Mouse (Mus musculus) cerebellum, adult 8-10 months (tissue): ENCODE measurements around the gene Cdh7.

ENCODE experiments used
- DNase-seq: peaks from one replicate; pipeline ENCODE4 v3.0.0; 2022

The Cdh7 gene

DNA sequence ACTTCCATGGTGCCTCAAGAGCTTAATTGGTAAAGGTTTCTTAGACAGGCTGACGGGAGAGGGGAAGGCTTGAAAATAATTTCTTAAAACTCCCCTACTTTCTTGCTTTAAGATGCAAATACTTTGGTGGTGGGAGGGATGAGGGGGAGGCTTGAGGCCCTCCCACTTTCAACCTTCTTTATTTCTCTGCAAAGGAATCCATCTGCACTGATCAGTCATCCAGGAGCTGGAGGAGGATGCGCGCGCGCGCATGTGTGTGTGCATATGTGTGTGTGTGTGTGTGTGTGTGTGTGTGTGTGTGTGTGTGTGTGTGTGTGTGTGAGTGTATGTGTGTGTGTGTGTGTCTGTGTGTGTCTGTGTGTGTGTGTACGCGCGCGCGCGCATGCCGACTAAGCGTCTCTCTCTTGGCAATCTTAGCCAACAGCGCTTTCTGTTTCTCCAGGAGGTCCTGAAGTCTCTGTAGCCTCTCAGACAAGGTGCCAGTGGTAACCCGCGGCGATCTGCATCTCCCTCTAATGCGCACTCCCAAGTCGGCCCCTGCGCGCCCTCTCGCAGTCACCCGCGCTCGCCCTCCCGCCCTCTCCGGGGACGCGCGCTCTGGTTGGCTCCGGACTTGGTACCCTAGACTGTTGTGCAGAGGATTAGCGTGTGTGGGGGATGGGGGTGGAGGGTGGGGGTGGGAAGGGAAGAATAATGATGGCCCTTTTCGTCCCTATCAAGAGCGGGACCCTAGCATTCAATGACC is at the start of gene Cdh7:
Gene Cdh7 (plus strand): TSS at position 368 of the 745 bp plus-strand sequence.
- DNase-seq = peak; percentile 88

DNA sequence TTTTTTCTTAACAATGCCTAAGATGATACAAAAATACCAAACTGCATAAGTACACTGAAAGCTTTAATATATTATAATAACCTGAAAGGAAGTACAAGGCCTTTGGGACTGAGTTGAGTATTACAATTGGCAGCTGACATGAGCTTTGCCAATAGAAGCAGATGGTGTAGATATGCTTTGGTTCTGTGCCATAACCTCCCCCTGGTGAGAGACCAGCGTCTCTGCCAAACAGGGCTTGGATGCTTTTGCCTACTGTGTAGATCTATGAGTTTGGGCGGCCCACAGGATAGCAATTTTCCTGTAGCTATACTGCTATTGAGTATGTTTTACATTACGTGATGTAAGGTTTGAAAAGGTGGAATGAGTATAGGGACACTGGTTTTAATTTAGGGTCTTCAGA is 49.6 kb upstream of the Cdh7 start:
- DNase-seq = peak; percentile 97

DNA sequence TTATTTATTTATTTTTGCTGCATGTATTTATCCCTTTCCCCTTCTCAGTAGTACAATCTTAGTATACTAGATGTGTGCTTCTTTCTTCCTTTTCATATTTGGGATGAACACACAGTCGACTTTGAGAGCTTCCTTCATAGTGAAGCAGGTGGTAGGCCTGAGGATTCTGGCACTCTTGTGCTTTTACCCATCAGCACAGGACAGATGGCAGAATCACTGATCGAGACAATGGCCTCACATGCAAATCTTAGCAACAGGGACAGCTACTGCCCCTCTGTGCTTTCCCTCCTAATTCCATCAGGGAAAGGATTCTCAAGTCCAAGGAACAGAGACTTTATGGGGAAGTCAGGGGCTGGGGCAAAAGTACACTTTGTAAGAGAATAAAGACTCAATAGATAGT is 33.7 kb upstream of the Cdh7 start:
- DNase-seq = peak; percentile 70

DNA sequence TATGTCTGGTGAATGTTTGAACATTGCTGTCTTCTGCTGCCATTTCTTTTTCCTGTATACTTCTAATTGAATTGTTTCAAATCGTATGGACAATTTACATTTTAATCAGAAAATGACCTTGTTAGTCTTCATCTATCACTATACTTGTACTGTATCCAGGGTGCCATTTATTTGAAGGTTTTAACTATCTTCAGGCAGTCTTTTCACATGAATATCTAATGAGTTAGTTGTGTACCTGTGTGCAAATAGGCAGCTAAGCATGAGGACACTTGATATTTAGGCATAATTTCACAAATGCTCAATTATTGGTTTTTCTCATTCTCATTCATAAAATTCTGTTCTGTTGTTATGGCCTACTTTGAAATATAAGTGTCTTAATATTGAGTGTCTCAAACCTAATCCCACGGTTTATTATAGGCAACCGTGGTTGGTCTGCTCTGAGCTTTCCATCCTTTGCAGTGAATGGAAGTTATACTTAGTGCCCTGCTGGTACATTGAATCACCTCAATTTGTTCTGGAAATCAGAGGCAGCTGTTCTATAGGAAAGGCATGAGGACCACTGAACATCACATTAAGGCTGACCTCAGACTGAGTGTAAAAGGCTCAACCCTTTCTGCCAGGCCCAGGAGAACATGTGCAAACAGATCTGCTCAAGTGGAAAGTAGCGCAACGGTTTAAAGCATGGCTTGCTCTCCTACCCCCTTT is 10.4 kb upstream of the Cdh7 start:
- no peak for DNase-seq

DNA sequence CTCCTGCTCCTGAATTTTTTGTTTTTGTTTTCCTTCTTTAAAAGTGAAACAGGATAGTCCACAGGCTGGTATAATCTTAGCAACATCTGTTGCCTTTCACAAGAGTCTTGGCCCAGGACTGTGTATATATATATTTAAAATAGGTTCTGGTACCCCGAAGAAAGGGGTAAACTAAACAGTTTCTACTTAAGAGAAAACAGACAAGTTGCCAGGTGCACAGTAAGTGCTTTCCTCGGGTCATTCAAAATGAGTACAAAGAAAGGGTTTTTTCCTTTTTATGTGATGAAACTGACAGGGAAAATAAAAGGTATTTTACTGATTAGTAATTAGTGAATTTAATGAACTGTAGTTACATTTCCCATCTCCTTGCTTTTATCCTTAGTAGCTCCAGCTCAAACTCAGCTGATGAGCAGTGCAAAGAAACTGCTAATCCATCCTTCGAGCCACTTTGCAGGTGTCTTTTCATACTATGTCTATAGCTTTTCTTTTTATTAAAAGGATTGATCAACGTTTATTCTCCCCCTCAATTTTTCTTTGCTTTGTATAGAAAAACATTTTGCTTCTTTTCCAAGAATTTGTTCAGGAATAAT is 9.7 kb upstream of the Cdh7 start:
- DNase-seq = no peak

DNA sequence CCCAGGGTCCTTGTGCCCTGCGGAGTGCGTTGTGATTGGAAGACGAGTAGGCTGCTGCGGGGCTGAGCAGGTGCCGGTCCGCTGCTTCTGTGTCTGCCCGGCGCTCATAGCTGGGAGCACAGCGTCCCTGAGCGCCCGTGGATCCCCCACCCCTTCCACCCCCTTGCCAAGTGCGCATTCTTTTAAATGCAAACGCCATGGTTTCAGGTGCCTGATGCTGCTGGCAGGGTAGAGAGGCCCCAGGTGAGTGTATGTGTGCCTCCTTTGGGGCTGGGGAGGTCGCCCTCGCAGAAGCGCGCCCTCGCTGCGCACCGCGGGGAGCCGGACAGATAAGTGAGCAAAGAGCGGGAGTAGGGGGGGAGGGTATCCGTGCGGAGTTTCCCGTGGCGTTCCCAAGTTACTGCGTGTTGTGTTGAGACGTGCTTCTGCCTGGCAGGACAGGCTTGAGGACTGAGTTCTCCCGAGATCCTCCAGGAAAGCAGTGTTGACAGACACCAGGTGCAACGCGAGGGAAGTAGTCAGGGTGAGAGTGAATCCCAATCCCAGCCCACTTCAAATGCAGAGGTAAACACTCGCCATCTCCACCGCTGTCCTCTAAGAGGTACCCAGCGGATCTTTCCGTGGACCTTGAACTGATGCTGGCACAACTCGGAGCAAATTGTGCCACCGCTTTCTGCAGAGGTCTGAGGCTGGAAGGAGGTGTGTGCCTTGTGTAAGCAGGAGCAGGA is 742 bp downstream of the Cdh7 start:
- peak; percentile 81 for DNase-seq

DNA sequence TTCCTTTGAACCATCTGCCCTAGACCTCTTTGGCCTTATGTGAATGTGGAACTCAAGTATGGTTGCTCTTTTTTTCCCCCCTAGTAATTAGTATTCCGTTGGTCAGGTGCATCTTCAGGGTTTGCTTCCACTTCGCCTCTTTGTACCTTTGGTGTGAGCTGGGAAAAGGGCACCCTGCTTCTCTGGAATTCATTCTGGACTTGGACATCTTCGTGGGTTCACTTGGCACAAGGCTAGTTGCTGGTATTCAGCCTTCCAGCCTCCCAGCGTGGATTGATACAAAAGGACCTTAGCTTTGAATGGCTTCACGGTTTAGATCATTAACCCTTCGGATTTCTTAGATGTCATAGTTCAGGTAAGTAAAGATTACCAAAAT is 1.3 kb downstream of the Cdh7 start:
- peak; percentile 75 for DNase-seq

DNA sequence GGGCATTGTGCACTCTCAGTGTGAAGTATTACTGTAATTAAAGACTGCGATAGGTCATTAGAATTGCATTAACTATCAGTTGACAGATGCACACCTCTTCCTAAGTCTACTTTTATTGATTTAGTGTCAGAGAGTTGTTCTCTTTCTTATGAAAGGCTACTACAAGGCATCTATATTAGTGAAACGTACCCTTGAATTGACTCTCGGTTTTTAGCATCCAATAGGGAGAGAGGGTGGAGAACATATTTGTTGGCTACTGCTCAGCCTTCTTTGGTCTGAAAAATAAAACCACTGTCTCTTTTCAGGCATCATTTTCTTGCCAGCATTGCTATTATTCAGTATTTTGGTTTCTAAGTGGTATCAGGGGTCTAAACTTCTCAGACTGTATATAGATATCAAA is 2.5 kb downstream of the Cdh7 start:
- DNase-seq = no peak

DNA sequence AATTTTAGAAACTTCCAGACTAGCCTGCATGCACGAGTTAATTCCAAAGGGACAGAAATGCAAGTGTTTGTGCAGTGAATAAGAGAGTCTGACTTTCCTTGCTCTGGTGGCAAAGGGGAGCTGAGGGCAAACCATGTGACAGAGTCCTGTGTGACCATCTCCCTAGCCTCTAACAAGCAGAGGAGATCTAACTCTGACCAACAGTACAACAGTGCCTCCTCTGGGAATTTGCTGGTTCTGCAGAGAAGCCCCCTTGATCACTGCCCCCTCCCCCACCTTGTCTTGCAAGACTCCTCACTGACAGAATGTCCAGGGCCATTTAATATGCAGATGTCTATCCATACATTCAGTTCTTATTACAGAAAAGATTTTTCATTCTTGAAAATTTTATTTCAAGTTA is 3.2 kb downstream of the Cdh7 start:
- peak; percentile 77 for DNase-seq

DNA sequence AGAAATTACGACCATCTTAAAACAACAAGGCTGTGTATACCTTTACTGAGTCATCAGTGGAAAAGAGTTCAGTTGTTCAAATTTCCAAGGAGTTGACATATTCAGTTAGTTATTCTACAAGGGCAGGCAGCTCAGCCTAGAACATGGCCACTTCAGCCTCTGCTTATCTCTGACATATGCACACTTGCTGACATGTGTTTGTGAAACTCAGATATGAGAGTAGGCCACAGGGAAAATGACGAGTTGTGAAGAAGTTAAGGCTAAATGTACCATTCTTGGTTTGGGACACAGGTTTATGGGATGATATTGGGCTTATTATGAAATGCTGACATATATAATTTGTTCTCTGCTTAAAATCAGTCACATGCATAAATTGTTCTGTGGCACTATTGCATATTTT is 7.3 kb downstream of the Cdh7 start:
- DNase-seq = no peak

DNA sequence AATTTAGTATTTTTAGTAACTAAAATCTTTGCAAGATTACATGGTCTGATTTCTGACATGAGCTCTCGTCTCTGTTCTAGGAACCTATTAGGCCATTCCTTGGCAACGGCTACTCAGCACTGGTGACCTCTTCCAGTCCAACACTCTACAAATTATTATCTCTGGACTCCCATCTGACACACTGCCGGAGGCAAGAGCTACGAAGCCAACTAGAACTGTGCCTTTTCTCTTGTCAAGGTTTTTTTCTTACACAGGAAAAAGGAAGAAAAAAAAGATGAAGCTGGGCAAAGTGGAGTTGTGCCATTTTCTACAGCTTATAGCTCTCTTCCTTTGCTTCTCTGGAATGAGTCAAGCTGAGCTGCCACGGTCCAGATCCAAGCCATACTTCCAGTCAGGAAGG is 11.7 kb downstream of the Cdh7 start:
- DNase-seq = peak; percentile 56

DNA sequence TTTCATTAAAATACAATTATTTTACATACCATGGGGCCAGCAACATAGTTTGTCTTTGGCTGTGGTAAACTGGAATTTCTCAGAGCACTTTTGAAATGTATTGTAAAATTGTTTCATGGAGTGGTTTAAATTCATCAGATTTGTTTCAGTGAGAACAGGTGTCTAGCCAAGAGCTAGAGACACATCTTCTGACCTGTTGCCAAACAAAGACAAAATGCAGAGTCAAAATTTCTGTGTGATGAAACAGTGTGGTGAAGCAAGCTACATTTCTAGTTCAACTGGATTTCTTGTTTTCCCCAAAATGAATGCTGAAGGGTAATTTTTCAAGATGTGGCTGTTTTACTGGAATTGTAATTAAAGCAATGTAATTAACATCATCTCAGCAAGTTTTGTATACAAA is 22.2 kb downstream of the Cdh7 start:
- no peak for DNase-seq

DNA sequence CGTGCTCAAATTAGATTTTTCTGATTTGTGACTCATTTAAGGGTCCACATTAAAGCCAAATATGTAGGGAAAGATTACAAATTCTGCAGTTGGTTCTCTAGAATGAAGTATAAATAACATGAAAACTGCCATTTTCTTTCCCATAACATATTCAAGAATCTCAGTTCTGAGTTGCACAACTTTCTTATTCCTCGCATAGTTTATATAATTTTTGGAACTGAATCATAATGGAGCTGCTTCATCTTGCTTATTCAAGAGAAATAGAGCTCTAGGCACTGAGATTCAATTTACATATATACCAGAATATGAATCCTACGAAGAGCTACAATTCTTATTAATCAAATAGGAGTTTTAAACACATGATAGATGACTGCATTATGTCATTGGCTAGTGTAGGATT is 22.8 kb downstream of the Cdh7 start:
- DNase-seq = no peak

DNA sequence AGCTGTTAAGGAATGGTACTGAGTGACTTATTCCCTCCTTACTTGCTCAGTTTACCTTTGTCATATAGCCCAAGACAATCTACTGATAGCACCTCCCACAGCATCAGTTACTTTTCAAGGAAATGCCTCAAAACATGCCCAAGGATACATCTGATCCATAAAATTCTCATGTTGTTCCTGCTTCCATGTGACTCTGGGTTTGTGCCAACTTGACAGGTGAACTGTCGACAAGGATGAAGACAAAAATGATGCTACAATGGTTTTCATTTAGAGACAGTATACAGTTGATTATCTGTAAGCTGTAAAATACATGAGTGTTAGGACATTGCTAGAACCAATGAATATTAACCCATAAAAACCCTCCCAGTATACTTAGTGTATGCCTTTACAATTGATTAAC is 29.9 kb downstream of the Cdh7 start:
- DNase-seq = peak; percentile 28

DNA sequence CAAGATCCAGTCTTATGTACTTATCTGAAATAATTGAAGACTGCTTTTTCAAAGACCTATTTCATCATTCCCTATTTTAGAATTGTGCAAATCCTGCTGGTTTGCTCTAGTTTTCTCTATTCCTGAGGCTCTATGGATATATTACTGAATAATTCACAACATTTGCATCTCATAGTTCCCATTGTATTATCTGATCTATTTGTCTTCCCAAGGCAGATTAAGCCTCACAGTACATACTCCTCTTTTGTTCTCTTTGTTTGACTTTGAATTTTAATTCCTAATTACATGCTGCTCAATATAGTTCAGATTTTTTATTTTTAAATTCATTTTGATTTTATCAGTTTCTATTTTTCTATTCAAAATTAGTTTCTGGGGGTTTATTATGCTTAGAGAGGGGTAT is 74.1 kb downstream of the Cdh7 start:
- no peak for DNase-seq

DNA sequence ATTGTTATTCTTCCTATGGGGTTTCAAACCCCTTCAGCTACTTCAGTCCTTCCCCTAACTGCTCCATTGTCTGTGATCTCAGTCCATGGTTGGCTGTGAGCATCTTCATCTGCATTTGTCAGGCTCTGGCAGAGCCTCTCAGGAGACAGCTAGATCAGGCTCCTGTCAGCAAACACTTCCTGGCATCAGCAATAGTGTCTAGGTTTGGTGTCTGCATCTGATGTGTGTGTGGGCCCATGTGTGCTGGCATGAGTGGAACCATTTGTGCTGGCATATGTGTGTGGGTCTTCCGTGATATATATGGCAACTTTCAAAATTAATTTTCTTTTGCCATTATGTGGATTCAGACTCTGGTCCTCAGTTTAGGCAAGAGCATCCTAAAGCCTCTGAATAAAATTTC is 85.2 kb downstream of the Cdh7 start:
- no peak for DNase-seq

DNA sequence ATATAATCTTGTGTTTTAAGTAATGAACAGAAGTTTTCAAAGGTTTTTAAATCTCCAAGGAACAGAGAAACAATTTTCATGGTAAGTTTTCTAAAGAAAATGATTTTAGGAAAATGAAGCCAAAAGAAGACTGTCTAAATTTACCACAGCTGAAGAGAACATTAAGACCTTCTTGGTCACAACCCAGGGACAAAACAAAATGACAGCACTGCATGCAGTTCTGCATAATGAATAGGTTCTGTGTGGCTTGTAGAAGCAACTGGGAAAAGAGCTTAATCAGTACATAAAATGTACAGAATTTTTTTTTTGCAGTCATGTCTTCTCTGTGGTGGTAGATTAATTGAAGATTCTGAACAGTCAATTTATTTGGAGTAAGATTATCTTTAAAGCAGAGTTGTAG is 96.2 kb downstream of the Cdh7 start:
- DNase-seq = no peak

DNA sequence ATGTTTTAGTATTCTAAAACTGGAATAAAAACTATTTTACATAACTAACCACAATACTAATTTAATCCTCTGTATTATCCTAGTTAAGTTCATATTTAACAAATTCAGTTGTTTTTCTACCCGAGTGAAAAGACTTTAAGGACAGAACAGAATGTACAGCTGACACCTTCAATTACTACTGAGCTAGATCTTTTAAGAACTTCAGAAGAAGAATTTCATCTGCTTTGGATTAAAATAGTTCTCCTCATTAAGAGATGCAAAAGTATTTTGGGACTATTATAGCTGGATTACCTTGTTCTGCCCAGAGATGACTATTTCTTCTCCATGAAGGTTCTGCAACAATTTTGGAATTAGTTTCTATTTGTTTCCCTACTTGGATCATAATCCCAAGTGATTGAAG is 135.8 kb downstream of the Cdh7 start:
- DNase-seq = no peak

DNA sequence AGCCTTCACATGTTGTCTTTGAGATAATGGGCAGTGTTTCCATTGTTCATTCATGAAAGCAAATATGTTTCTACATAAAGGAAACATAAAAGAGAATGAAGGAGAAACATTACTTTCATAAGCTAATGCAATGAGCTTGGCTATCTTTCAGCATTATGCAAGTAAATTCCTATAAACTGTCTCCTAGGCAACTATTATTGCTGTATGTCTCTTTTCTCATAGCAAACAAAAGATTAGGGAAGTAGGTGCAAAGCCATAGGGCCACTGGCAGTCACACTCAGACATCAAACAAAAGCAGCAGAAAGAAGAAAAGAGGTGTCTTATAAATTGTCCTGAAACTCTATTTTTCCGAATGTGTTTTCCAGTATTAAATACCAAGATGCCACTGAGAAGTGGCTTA is 136.6 kb downstream of the Cdh7 start:
- DNase-seq = no peak

DNA sequence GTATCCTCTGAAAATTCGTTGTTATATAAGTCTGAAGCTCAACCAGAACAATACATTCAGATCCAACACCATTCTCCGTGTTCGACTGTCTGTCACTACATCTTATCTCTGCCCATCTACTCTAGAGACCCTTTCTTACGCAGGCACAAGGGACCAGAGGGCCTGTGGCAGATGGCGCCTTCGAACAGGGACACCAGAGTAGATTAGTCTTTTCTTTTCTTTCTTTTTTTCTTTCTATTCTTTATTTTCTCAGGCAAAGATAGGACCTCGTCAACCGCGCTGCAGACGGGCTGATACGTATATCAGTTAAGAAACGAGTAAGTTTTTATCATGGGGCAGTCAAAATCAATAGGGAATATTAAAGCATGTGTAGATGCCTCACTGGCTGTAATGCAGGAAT is 189.2 kb downstream of the Cdh7 start:
- DNase-seq = peak; percentile 1
